Mouse (Mus musculus): ENCODE results near the gene Dcdc2b.
A peak's percentile ranks its signal among the peaks of the same experiment; 100 is the strongest.

GRCm38 (mm10) chr4:129640638-129641467, 26.8 kb upstream of the Dcdc2b start, which contains the start of gene Txlna:
- TF ChIP-seq CTCF (IDR thresholded peaks at IDR 0.05): no peak
- 0 out of 2 replicates have a peak, but pooled peaks have one; percentile 22 for TF ChIP-seq EP300 (IDR thresholded peaks at IDR 0.05; ENCODE audit: insufficient read depth, low read depth, low read length)

Data from heart, adult 2 months (tissue).